Mouse (Mus musculus) testis, adult 2 months (tissue): ENCODE data around the gene Leprot.

Source experiments
- CTCF ChIP-seq: fragments of 200-500 bp; IDR thresholded peaks from 2 replicates; pipeline ENCODE4 v1.5.1; 2012; ENCODE audit warnings: low read depth, mild to moderate bottlenecking, inconsistent platforms, low read length, moderate library complexity; ENCODE audit not compliant: control insufficient read depth, insufficient read depth, insufficient replicate concordance
- POLR2A ChIP-seq: fragments of 200-500 bp; IDR thresholded peaks from 2 replicates; pipeline ENCODE4 v1.6.1; 2012; ENCODE audit warnings: low read depth, mild to moderate bottlenecking, inconsistent platforms, low read length, moderate library complexity; ENCODE audit not compliant: control insufficient read depth

GRCm38 (mm10) chr4:101643216-101643615 is 4.3 kb upstream of the Leprot start:
- TF ChIP-seq CTCF, result no peak
- TF ChIP-seq POLR2A, result no peak
